Mouse (Mus musculus) retina, postnatal 7 days (tissue): ENCODE data around the gene Mcfd2.

Source experiments
- DNase-seq: peaks from one replicate; pipeline ENCODE4 v3.0.0-alpha.2; 2012; ENCODE audit warnings: low read depth, low spot score

Mcfd2 gene

DNA sequence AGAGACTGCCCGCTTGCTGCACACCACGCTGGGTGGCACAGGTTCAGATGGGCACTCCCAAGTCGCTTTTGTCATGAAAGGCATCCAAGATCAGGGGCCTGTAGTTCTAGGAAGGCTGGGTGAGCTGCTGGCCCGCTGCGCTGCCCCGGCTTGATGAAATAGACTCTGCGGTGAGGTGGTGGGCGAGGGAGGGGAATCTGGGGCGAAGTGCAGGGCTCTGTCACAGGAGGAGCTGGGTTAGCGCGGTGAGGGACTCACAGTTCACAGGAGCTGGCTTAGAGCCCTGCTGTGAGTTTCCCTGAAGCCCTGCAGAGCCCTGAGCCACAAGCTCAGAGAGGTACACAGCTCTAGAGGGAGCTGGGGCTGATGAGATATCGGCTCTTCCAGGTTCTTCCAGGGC, 22.4 kb upstream of the Mcfd2 start:
- no peak for DNase-seq

DNA sequence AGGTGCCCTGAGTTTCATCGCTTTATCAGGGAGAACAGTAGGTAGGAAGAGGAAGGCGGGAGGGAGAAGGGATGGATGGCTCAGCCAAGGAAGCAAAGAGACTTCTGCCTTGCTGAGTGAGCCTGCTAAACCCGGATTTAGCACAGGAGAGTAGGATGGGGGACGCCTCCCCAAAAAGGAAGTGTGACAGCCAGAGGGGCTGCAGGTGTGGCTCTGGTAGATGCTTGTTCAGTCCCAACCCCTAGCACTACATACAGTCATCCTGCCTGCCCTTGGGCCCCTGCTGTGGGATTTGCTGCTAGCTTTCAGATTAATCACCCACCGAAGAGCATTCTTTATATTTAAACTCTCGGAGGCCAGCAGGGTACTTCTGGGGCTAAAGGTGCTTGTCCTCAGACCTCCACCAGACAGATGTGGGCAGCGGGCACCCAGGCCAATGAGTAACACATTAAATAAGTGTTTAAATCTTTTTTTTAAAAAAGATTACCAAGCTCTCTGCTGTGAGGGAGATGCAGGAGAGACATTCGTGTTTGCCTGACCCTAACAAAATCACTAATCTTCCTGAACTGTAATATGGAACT, 21.6 kb upstream of the Mcfd2 start:
- no peak for DNase-seq

DNA sequence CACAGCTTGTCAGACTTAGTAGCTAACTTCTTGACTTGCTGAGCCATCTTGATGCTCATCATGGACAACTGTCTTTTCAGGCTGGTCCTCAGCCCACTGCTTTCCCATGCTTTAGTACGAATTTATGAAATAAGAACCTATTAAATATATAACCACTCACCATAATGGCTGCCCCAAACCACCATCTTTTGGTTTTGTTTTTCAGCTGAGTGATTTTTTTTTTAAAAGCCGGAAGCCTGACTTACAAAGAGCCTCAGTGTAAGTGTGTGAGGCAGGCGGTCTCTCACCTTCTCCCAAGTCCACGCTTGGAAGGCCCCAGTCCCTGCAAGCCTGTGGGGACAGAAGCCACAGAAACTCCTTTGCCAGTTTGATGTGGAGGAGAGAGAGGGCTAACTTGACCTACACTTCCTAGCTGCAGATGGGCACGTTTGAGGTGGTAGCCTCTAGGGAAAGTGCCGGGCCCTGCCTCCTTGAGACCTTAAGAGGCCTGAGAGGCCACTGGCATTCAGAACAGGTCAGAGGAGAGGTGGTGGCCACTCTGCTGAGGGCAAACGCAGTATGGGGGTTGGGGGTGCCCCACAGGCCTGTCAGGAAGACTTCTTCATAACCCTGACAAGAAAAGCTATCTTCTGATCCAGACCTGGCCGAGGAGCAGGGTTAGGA, 20.9 kb upstream of the Mcfd2 start:
- no peak for DNase-seq

DNA sequence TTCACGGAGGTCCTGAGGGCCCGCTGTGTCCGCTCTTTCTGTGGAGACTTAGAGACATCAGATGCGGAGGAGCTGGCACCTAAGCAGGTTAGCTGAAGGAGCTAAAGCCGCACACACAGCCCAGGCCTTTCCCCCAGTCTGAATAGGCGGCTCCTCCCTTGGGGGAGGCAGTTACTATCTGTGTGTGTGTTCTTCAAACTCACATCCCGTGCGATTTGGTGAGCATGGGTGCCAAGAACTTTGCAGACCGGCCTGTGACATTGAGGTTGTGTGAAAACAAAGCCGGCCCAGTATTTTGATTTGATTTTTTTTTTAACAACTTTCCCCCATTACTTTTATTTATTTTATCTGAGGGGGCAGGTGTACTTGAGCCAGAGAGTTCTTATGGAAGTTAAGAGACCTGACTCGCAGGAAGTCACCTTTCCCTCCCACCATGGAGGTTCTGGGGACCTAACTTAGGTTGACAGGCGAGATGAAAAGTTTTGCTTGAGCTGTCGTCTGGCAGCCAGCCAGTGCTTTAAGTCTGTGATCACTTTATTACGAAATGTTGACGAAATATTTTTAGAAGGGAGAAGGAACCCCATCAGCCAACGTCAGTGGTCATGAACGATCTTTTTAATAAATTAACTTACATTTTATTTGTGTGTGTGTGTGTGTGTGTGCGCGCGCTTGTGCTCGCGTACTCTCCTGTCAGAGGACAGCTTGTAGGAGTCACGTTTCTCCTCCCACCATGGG, 20.2 kb upstream of the Mcfd2 start:
- no peak for DNase-seq

DNA sequence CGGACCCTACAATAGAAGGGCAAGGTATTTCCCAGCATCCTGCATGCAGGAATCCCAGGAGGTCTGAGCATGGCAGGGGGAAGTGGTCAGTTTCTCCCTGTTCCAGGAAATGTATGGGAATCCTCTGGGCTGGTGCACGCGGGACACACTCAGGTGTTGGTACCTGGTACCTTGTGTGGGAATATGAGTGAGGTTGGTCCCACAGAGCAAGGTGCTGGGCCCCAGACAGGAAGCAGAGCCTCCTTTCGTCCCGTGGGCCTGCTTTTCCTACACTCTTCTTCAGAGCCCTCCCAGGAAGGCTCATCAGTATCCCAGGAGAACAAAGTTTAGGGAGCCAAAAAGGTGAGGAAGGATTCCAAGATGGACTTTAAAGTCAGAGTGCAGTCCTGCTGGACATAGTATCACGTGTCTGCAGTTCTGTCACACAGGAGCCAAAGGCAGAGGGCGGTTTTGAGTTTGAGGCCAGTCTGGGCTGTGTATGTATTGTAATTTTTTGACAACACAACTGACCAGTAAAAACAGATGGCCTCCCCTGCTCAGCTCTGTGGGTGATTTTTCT, 18.8 kb upstream of the Mcfd2 start:
- DNase-seq: no peak

DNA sequence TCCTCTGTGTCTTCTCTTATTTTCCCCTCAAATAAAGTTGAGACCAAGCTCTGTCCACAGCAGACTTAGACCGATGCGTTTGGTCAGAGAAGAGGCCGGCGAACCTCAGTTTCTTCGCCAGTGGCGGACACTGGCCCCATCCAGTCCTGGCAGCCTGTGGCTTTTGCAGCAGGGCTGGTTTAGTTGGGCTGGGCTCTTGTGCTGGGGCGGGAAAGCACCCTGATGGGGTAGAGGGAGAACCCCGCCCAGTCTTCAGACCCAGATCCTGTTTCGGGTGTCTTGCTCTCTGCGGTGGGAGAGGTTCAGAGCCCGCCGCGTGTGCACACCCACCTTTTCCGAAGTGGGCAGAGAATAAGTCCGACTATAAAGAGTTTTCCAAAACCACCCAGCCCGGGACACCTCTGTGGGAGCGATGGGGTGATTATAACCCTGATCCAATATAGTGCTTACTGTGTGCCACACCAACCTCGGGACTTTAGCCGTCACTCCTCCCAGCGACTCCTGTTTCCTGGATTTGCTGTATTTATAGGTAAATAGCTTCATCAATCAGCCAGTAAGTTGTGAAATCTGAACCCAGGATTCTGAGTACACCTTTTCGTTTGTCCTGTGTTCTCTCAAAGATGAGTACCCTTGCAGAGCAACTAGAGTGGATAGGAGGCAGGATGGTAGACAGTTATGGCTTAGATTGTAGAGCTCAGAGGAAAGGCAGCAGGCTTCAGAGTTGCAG, 18.2 kb upstream of the Mcfd2 start:
- DNase-seq: no peak

DNA sequence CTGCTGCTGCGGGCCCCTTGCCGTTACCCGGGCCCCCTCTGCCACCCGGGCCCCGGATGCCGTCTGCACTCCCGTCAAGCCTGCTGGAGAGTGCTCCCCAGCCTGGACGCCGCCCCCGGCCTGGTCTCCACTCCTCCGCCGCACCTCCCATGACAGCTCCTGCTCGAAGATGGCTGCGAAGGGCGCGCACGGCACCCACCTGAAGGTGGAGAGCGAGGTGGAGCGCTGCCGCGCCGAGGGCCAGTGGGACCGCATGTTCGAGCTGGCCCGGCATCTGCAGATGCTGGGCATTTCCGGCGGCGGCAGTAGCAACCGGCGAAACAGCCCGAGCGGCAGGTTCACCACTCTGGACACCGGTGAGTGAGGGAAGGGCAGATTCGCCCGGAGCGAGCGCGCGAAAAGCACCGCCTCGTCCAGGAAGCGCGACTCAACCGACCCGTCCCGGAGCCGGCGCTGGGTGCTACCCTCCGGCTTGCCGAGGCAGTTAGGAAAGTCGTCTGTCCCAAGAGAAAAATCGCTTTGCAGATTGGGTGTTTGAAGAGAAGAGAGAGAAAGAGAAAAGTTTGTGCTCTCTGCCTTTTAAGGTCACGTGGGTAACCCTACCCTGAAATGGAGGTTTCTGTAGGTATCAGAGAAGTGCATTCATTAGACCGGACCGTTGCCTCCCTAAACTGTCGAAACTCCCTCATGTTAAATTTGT, 17.5 kb upstream of the Mcfd2 start:
- peak; percentile 27 for DNase-seq

DNA sequence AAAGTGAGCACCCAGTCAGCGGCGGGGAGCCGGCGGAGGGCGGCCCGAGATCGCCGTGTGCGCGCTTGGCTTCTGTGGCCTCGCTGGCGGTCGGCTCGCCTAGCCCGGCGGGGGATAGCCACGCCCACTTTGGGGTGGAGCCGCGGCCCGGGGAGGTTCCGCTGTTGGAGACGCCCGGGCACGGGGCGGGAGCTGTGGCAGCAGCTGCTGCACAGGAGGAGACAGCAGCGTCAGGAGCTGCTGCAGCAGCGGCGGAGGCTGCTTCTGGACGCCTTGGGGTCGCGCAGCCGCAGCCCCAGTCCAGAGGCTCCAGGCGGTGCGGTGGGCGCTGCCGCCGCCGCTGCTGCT, 16.9 kb upstream of the Mcfd2 start, which contains the start of gene Ttc7:
Ttc7 (plus strand) TSS at position 181 of the 348 bp plus-strand sequence.
- DNase-seq: peak; percentile 91

DNA sequence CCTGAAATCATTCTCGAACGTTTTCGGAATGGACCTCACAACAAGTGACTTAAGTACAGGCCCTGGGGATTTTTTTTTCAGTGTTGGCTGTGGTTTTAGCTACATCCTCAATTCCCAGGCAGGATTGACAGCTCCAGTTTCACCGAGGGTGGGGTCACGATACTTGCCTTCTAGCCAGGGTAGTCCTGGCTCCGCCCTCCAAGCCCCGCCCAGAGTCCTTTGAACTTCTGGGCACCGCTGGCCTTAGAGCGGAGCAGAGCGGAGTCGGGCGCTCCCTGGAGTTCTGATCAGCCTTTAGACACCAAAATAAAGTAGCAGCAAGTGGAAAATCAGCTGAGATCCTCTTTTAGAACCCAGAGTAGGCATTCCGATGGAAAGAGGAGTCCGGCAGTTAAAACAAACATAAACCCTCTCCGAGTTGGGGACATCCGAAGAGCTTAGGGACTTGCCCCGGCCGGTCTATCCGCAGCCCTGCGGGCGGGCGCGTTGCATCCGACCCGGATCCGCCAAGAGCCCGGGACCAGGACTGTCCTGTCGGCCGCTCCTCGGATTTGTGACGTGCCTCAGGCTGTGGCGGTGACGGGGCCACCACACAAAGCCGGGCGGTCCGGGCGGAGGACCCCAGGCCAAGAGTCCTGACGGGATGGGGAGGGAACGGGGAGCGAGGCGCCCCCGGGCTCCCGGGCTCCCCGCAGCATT, 16.4 kb upstream of the Mcfd2 start:
- peak; percentile 34 for DNase-seq

DNA sequence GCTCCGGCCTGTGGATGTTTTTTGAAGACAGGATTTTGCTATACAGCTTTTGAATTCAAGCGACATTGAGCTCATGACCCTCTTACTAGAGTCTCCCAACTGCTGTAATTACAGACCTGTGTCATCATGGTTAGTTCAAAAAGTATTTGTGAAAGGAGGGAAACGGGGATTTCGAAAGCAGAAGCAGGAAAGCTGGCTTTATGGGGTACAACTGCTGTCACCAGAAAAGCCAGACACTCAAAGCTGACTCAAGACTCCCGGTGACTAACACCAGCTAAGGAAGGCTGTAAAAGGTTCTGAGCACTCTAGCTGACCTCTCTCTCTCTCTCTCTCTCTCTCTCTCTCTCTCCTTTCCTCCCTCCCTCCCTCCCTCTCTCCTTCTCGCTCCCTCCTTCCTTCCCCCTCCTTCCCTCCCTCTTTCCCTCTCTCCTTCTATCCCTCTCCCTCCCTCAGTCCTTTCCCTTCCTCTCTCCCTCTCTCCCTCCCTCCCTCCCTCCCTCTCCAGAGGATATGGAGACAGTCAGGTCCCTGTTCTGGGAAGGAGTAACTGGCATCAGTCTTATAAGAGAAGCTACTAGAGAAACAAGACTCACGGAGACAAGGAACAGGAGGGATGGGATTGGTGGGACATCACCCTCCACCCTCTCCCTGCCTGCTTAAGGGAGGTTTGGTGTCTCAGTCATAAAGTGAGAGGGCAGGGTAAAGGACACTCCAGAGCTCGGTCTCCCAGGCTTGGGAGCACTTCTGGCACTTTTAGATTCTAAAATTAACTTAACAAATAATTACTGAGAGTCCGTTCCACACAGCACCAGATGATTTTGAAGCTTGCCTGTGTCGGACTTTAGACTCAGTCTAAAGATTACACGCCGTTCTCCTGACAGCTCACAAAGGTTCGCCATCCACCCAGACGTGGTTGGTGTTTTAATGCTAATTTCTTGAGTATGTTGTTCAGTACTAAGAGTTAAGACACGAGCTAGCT, 9.9 kb upstream of the Mcfd2 start:
- DNase-seq: no peak

DNA sequence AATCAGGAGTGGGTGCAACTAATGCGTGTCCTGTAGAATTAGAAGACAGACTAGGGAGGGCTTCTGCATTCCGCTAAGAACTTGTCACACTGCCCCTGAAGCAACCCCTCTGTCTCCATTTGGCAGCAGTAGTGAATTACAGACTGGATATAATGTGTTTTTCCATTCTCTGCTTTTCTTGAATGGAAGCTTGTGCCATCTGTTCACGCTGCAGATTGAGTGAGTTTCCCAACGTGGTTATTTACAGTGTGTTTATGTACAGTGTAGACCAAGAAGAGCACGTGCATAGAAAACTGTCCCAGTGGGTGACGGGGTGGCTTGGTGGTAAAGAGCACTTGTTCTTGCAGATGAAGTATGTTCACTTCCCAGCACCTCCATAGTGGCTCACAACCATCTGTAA, 3.7 kb upstream of the Mcfd2 start:
- no peak for DNase-seq

DNA sequence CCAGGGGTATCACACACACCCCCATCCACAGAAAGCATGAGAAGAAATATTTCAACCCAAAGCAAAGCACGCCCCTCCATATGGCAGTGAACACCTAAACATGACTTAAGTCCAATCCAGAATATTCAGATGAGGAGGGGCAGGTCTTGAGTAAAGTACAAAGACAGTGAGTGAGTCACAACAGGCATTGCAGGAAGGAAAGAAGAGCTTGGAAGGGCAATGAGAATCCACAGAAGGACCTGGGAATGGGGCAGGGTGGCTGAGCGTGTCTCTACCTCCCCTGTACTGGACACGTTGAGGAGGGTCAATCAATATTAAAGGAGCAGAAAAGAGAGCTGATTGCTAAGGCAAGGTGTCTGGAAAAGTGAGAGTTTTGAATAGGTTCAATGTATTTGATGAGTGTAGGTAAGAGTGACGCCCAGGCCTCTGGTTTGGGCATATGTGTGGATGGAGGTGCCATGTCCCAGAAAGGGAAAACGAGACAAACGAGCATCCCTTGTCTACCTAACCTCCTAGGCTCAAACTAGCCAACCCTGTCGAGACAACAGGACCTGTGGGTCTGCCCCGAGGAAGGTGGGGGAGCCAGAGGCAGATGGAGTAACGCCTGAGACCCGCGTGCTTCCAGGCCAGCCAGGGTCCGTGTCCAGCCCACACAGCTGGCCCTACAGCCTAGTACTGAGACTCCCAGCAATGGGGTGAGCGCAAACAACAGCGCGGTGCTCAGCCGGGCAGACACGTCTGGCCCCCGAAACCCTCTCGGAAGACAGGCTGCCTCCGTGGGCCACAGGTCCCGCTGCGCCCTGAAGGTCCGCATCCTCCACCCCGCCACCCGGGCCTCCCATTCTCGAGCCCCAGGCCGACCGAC, 576 bp downstream of the Mcfd2 start:
- DNase-seq: no peak

DNA sequence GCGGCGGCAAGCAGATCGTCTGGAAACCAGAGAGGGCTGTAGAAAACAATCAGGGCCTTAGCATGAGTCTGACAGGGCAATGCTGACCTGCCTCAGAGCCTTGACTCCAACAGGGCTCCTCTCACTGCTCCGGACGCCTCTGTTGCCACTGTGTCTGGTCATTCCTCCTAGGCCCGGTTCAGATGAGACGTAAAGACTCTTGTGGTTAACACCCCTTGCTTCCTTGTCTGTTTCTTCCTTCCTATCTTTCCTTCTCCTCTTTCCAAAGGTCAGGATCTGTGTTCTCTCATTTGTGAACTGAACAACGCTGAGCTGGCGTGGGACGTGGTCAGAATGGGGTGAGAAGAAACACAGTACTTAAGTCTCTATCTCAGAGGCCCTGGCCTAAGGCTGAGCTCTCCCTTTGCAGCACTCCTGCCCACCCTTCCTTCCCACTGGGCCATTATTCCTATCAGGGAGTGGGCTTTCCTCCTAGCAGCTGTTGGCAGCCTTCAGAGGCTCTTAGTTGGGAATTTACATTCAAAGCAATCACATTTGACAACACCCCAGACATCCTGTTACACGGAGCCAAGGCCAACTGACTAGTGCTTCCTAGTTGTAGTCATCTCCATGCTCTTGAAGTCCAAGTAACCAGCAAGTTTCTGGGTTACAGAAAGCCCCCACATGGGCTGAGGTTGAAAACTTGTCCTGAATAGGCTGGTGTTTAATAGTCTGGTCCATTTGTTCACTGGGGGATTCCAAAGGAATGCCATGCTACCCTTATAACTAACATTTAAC, 1.5 kb downstream of the Mcfd2 start:
- DNase-seq: no peak

DNA sequence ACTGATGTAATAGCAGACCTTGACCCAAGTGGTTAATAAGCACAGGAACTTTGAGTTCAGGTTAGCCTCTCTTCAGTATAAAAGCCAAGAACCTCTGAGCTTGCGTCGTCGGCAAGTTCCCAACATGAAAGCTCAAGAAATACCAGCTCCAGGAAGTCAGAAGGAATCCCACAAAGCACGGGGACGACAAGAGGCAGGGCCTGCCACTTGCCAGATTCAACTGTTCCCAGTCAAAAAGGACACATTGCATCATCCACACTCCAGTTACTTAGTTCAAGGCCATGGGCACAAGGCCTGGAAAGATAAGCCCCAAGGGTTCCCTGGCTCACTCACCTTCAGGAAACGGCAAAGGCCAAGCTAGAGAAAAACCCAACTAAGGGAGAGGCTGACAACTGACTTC, 2.3 kb downstream of the Mcfd2 start:
- no peak for DNase-seq

DNA sequence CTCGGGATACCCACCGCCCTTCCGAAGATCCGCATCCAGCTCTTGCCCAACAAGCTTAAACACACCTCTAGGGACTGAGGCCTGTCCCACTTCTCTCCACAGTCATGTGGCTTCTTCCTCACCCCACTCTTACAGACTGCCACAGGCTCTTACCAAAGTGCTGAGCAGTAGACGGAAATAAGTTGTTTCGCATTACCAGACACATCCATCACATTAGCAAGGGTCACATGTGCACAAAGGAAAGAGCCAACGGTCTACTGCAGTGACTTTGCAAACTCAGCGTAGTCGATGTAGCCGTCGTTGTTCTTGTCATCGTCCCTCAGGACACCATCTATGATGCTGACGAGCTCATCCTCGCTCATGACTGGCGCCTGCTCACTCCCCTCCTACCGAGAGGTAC, 10.1 kb downstream of the Mcfd2 start:
- DNase-seq: no peak

DNA sequence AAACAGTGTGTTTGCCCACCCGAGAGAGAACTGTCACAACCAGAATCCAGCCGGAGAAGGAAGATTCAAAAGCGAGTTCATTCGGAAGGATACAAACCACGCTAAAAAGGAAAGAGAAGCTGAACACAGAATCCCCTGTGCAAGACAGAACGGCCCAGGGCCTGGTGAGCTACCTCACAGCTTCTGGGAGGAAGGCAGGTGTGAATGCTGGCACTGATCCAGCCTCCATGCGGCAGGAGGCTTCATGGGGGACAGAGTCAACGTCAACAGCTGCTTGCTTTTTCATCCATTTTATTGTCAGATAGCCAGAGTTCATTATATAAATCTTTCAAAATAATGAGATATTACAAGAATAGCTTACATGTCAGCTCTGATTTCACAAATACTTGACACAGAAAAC, 11.4 kb downstream of the Mcfd2 start:
- no peak for DNase-seq

DNA sequence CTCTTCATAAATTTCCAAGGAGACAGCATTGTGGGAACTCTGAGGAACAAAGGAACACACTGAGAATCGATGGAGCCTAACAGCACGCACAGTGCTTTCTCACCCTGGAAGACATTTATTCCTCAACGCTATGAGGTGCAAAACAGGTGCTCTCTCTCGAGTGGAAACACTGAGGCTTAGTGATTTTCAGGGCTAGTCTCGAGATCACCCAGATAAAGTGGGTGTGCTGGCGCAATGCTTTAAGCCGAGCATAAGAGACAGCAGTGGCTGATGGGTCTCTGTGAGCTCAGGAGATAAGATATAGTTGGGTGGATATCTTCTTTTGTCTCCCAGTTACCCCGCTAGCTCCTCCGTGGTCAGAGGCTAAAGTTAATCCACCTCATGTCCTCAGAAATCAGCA, 19.6 kb downstream of the Mcfd2 start:
- DNase-seq: no peak

DNA sequence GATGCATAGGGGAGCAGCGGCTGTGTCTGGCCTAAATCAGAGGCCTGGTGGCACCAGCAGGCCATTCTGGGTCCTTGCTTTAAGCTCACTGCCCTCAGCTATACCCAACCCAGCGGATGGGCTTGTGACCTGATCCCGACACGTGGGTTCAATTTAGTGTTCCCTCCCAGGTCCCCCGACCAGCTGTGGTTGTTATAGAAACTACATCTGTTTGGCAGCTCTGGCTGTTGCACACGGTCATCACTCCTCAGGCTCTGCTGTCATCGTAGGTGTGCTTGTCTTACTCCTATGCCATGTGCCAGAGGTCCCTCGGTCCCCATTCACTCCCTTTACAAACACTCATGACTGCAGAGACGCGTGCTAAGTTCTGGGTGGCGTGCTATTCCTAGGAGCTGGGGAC, 27.9 kb downstream of the Mcfd2 start:
- DNase-seq: no peak
